Mouse (Mus musculus) spleen, embryonic (tissue): ENCODE results near the gene Cep83.

Experiments used
- CTCF ChIA-PET: fragments of 350-600 bp; sonication (Branson Sonifier 250); formaldehyde crosslinking; loops from one replicate; lab custom pipeline; 2022; lab: Charles Lee

Cep83 gene

DNA sequence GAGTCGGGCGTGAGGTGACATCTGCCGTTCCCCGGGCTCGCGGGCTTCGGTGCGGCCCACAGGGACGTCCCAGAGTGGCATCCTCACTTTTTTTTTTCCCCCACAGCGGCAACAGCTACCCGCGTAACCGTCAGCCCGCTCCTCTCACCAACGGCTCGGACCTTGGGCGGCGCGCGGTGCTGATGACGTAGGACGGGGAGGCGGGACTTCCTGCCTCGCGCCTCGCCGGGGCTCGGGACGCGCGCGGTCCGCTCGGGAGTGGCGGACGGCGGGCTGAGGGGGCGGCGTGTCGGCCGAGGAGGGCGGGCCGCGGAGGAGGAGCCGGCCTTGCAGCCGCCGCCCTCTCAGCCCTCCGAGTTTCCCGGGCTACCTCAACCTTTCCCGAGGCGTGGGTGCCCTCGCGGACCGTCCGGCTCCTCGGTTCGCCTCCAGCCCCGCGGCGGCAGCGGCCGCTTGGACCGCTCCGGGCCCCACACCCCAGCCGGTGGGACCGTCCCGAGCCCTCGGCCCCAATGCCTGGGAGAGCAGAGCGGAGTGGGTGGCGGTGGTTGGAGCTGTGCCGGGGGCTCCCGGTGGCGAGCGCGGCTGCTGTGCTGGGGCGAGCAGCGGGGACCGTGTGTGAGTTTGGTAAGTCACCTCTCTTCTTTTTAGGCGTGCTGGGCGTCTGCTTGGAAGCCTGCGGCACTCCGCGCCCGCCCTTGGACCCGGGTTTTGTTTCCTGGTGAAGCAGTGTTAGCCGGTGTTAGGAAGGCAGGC, at the start of gene Cep83:
Cep83 (plus strand) TSS at position 235 of the 756 bp plus-strand sequence.
- CTCF ChIA-PET, result no interaction called here

DNA sequence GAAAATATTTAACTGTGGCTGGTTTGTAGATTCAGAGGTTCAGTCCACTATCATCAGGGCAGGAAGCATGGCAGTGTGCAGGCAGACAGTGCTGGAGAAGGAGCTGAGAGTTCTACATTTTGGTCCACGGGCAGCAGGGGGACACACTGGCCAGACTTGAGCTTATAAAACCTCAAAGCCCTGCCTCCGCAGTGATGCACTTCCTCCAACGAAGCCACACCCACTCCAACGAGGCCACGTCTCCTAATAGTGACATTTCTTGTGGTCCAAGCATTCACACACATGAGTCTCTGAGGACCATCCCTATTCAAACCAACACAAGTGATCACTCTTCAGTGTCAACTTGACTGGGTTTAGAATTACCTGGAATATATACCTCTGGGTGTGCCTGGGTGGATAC, 49.2 kb upstream of the Cep83 start:
- CTCF ChIA-PET, result no interaction called here

DNA sequence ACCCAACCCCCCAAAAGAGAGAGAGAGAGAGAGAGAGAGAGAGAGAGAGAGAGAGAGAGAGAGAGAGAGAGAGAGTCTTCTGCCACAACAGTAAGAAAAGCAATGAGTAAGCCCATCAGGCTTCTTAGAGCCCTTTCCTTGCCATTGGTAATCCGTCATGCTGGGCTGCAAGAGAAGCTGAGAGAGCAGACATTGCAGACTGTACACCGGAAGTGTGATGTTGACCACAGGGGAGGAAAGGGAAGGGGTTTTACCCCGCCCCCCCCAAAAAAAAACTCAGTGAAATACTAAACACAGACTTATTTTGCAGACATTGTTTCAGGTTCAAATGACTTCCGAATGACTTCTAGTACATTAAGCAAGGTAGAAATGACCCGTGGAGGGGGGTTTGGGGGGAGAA, 48.4 kb upstream of the Cep83 start:
- CTCF ChIA-PET, result interaction anchor here (0.7 kb wide), 1 partner anchor 358 kb away, joined by 9 read pairs; no protein-coding TSS in a partner anchor

DNA sequence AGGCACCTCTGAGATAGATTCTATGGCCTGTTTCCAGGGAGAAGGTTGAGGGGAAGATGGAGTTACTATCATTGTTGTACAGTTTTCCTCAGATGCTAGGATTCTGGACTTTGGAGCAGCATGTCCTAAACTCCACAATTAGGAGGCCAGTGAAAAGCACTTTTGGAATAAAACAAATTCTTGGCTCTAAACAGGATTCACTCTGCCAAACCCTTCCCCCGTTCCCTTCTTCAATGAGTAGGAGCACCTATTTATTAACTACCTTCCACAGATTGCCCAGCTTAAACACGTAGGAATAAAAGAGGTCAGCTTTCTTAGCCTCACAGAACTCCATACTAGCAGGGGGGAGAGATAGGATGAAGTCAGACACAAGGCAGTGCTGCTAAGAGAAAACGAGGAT, 24.4 kb upstream of the Cep83 start:
- CTCF ChIA-PET, result no interaction called here

DNA sequence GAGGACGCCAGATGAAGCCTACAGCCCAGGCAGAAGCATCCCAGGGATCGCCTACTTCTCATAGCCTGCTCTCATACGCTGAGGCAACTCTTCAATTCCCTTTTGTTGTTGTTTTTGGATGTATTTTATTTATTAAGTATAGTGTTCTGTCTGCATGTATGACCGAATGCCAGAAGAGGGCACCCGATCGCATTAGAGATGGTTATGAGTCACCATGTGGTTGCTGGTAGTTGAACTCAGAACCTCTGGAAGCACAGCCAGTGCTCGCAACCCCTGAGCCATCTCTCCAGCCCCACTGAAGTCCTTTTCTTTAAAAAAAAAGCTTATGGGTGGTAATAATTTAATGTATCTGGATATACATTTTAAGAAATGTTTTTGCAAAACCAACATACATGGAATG, 24.0 kb upstream of the Cep83 start:
- CTCF ChIA-PET, result no interaction called here

DNA sequence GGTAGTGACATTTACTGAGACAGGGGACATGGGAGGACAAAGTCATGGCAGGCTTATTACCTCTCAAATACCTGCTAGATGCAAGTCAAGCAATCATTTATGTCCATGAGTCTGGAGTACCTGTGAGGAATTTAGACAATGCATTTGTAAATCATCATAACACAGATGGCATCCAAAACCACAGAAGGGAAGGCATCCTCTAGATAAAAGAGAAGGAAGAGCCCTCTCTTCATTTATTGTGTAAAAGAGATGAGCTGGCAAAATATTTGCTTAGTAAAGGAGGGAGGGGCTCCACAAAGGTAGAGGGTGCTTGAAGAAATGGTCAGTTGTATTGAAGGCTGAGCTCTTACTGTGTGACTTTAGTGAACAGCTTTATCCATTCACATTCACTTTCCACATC, 20.3 kb upstream of the Cep83 start:
- CTCF ChIA-PET, result interaction anchor here (0.6 kb wide), 1 partner anchor 48 kb away, joined by 19 read pairs; no protein-coding TSS in a partner anchor

DNA sequence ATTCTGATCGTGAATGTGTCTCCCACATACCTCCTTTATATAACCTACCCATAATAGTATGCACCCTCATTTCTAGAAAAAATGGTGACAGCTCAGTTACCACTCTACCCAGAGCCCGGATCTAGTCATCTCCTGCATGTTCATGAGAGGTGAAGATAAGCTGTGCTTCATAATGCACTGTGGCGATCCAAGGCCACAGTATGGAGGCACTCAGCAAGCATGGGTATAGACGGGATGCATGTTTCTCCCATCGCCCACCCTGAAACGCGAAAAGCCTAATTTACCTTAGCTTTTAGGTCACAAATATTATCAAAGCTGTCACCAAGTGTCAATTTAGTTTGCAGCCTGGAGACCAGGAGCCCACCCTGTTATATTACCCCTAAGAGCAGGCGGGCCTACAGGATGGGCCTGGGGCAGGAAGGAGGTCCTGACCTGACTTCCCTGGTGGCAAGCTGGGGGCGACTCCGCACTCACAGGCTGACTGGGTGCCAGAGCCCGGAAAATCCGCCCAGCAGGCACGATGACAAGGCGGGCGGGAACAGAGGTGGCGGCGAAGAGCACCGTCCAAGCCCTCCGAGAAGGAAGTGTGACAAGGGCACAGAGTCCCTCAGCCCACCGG, 544 bp upstream of the Cep83 start:
- CTCF ChIA-PET, result no interaction called here

DNA sequence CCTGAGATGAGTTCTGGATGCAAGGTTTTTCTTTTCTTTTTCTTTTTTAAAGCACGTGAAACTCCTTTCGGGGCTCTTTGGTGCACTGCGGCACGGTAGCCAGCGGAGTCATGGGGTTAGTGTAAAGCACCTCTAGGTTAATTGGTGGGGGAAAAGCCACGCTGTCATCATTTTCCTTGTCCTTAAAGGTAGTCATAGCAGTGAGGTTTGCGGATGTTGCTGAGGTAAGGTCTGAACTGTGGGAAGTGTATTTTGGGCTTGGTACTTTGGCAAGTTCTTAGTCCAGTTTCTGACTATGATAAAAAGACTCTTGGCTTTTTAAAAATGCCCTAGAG, 689 bp downstream of the Cep83 start:
- CTCF ChIA-PET, result no interaction called here

DNA sequence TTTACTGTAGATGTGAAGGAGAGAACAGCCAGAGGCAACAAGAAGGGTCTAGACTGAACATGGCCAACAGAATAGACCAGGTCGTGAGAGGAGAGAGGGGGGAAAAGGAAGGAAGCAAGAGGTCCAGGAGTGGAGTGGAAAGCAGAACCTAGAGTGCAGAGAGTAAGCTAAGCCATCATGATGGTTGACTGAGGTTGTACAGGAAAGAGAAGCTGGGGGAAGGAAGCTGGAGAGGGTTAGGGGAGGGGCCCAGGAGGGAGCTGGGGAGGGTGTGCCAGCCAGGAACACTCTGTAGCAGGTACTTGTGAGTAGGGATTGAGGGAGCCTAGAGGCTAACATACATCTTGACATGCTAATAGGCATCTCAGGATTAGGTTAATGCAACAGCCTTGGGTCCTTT, 1.9 kb downstream of the Cep83 start:
- CTCF ChIA-PET, result interaction anchor here (0.6 to 0.7 kb wide), 2 partner anchors 113 to 116 kb away, joined by 3 to 4 read pairs; no protein-coding TSS in a partner anchor

DNA sequence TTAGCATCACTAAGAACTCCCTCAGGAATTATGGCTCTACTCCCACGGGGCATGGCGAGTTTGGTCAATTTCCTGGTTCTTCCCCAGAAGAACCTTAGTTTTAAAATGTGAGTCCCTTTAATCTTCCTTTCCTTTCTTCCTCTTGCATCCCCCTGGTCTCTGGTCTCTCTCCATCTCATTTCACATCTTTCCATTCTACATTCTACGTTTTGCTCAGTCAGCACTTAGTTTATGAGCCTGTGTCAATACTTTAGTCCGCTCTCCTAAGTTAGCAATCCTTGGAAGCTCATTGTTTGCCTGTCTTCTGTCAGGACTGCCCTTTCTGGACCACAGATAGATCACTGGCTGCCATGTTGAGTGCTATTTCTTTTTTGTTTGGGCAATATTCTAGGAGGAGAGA, 3.7 kb downstream of the Cep83 start:
- CTCF ChIA-PET, result no interaction called here

DNA sequence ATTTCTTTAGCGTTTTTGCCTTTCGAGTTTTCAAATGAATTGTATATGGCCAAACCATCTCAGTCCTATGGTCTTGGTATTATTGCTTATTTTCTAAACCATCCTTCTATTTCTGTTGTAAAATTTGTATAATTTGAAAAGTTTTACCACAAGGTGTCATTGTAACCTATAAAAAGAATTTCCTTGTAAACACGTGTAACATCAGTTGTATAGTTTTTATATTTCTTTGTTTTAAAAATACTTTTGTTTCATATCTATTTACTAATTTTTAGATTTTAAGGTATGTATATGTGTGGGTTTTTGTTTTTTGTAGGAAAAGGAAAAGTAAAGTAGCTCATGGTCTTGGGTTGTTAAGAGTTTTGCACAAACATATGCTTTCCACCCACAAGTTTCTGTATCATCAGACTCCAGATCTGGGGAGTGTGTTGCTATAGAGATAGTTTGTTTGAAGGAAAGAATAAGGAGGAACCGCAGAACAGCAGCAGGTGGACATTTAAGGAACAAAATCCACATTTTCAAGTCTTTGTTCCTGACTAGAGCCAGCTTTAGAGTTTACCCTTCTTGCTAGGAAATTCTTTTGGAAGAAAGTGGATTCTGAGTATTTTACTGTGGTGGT, 17.3 kb downstream of the Cep83 start:
- CTCF ChIA-PET, result no interaction called here

DNA sequence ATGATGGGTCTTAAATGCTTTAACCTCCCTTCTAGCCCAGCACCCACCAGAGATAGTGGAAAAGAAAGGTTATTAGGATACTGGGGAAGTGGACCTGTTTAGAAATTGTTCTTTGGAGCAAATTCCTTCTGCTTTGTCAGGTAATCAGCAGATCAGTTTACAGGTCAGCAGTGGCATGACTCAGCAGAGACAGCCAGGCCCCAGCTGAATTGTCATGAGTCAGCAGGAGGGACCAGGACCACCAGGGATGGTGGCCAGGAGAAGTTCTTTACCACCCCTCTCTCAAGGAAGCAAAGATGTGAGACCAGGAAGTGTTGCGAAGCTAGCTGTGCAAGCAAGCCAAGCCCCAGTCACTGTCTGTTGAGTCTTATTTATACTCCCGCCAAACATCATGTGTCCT, 18.2 kb downstream of the Cep83 start:
- CTCF ChIA-PET, result interaction anchor here (0.6 kb wide), 1 partner anchor 1023 kb away, joined by 4 read pairs; no protein-coding TSS in a partner anchor

DNA sequence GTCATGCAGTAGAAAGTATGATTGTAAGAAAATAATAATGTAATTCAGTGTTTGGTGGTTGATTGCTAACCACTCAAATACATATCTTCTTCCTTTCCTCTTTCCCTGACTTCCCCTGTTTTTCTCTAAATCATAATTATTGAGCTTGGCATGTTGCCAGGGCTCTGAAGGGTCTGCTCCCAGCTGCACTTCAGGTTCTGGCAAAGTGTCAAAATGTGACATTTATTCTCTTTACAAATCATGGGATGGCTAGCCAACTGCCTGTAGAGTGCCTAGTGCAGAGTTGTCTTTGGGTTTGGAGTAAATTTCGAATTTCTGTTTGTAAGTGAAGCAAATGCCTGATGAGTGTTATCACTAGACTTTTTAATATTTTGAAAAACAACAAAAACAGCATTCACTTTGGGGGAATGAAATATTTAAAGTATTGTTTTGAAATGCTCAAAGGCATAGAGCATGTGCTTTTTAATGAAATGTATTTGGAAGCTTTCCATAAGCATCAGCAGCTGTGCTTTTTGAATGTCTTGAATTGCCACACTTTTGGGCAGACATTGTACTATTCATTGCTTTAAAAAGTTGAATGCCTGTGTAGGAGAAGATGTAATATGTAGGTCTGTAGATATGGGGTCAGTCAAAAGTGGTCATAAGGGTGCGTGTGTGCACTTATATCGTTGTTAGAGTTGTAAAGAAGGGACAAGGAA, 21.3 kb downstream of the Cep83 start:
- CTCF ChIA-PET, result interaction anchor here (0.6 kb wide), 1 partner anchor 165 kb away, joined by 7 read pairs; no protein-coding TSS in a partner anchor

DNA sequence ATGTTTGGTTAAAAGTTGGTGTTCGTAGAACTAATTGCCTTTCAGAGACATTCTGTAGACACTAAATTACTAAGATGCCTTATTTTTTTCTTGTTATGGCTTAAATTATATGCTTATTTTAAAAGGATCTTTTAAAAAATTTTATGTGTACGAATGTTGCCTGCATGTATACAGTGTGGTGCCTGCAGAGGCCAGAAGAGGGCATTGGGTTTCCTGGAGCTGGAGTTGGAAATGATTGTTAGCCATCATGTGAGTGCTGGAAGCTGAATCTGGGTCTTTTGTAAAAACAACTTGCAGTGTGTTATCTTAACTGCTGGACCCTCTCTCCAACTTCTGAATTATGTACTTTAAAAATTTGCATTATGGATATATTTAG, 21.9 kb downstream of the Cep83 start:
- CTCF ChIA-PET, result interaction anchor here (0.6 kb wide), 1 partner anchor 165 kb away, joined by 7 read pairs; no protein-coding TSS in a partner anchor

DNA sequence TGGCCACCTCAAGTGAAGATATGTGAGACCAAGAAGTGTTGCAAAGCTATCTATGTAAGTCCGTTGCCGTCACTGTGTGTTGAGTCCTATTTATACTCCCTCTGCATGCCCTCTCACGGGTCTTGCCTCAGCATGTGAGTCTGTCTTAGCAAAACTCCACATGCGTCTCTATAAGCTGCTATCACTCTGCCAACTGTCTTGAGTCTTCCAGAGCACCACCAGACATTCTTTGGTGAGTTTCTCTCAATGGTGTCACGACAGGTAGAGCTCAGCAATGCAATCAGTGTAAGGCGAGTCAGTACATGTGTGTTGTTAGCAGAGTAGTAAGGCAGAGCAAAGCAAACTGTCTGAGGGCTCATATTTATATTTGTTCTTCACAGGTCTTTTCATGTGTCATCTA, 31.8 kb downstream of the Cep83 start:
- CTCF ChIA-PET, result no interaction called here

DNA sequence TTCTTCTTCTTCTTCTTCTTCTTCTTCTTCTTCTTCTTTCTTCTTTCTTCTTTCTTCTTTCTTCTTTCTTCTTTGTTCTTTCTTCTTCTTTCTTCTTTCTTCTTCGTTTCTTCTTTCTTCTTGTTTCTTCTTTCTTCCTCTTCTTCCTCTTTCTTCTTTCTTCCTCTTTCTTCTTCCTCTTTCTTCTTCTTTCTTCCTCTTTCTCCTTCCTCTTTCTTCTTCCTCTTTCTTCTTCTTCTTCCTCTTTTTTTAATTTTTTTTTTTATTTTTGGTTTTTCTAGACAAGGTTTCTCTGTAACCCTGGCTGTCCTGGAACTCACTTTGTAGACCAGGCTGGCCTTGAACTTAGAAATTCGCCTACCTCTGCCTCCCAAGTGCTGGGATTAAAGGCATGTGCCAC, 39.6 kb downstream of the Cep83 start:
- CTCF ChIA-PET, result interaction anchor here (0.6 kb wide), 1 partner anchor 258 kb away, joined by 3 read pairs; no protein-coding TSS in a partner anchor

DNA sequence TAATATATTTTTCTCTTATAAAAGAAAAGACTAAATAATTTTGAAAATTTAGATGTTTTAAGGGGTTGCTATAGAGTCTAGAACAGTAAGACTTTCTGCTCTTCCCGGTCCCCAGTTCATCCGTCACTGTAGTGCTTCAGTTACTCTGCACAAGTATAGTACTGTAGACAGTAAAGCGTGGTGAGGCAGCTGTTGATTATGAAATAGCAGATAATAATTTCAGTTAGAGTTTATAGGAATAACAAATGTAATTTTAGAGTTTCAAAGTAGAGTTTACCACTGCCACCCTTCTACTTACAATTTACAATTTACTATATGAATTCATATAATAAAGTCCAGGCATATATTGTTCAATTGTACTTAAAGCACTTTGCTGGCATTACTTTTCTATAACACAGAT, 42.0 kb downstream of the Cep83 start:
- CTCF ChIA-PET, result interaction anchor here (0.6 kb wide), 1 partner anchor 14 kb away, joined by 3 read pairs; no protein-coding TSS in a partner anchor

DNA sequence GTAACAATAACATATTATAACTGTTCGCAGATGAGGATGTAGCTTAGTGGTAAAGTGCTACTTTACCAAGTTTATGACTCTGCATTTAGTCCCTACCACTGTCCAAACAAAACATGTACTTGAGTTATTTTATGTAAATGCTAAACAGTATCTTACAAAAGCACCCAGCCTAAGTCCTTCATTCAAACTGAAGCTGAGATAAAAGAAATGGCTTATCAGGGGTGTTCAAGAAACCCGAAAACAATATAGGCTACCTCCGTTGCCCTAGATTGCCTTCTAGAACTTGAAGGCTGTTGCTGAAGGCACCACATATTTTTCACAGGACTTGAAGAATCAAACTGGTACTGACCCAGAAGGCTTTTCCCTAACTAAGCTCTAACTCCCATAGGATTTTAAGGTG, 46.4 kb downstream of the Cep83 start:
- CTCF ChIA-PET, result interaction anchor here (0.5 to 0.7 kb wide), 2 partner anchors 308 to 366 kb away, joined by 4 to 5 read pairs; no protein-coding TSS in a partner anchor

DNA sequence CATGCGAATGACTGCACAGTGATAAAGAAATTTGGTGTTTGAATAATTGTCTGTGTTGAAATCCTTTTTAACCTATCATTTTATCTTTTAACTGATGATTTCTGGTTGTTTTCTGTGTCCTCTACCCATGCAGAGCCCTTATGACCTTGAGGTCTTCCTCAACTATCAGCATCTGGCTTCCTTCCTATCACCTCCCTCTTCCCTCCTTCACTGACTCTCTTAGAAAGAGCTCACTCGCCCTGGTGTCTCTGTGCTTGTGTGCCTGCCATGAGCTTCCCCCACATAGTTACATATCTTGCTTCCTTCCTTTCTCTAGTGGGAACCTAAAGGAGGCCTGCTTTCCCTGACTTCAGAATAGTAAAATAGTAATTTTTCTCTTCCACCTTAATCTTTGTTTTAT, 51.8 kb downstream of the Cep83 start:
- CTCF ChIA-PET, result no interaction called here

DNA sequence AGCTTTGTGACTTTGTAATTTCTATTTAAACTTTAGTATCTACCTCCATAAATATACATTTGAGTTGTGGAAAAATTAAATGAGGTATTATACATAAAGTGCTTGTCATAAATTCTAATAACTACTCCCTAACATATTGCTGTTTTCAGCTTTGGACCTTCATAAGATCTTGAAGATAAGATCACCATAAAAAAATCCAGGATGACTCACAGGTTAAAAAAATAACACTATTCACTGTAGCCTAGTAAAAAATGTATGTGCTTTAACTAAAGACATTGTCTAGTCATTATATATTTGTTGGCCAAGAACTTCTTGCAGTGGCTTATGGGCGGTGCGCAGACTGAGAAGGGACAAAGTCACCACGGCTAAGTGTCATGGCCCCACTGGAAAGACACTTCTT, 53.0 kb downstream of the Cep83 start:
- CTCF ChIA-PET, result no interaction called here

DNA sequence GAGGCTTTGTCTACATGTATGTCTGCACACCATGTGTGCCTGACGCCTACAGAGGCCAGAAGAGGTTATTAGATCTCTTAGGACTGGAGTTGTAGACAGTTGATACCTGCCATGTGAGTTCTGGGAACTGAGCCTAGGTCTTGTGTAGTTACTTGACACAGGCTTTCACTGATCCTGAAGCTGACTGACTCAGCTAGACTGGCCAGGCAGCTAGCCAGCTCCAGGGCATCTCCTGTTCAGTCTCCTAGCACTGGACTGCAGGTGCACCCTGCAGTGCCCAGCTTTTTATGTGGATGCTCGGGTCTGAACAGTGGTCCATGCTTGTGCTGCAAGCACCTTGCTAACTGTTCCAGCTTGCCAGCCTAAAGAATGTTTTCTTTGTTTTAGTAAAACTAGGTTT, 58.6 kb downstream of the Cep83 start:
- CTCF ChIA-PET, result no interaction called here

DNA sequence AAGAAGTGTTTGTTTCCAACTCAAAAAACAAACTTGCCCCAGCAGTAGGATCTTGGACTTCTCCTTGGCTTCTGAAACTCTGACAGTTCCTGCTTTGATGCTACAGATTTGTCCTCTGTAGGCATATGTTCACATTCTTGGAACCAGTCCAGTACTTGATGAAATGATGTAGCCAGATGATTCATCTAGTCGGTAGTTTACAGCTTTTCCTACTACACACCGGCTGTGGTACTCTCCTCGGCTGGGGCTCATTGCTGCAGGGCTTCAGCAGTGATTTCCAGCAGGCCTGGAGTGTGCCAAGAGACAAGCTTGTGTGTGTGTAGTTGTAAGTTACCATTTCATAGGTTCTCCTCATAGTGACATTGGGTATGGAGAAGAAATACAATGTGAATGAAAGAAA, 83.0 kb downstream of the Cep83 start:
- CTCF ChIA-PET, result no interaction called here
